Mouse (Mus musculus) heart, embryonic 15.5 days (tissue): ENCODE measurements around the gene Btbd35f26. TPM values are rescaled to one million over a fixed set of nuclear protein-coding genes. Genes with fewer than 3 reads are reported as not detected.
"Not testable (repeated sequence)": the region's sequence is repeated elsewhere in the genome, so short reads cannot be mapped to it uniquely, and the experiment has no call there.

Source experiments
- ATAC-seq: fragments of 200-750 bp; cut with Nextera tagmentation; replicated peaks from 2 replicates; pipeline ENCODE4 v1.8.0; 2017; ENCODE audit warnings: low read depth, moderate TSS enrichment; ENCODE audit not compliant: insufficient number of reproducible peaks, insufficient read depth, low FRiP score
- H3K27ac ChIP-seq: fragments of 300-500 bp; sonication (generic); 2 replicates; pipeline ENCODE4 v1.5.1; 2015; ENCODE audit warnings: mild to moderate bottlenecking, inconsistent platforms
- H3K27me3 ChIP-seq: fragments of 300-500 bp; sonication (generic); 2 replicates; pipeline ENCODE4 v1.6.1; 2015; ENCODE audit warnings: inconsistent platforms
- H3K36me3 ChIP-seq: fragments of 300-500 bp; sonication (generic); 2 replicates; pipeline ENCODE4 v1.6.1; 2015; ENCODE audit warnings: mild to moderate bottlenecking, inconsistent platforms
- H3K4me1 ChIP-seq: fragments of 300-500 bp; sonication (generic); replicated peaks from 2 replicates; pipeline ENCODE4 v1.6.1; 2015; ENCODE audit warnings: inconsistent platforms
- H3K4me2 ChIP-seq: fragments of 300-500 bp; sonication (generic); 2 replicates; pipeline ENCODE4 v1.6.1; 2015; ENCODE audit warnings: inconsistent platforms, mild to moderate bottlenecking, moderate library complexity
- H3K4me3 ChIP-seq: fragments of 300-500 bp; sonication (generic); 2 replicates; pipeline ENCODE4 v1.5.1; 2015; ENCODE audit warnings: mild to moderate bottlenecking, inconsistent platforms
- H3K9ac ChIP-seq: fragments of 300-500 bp; sonication (generic); 2 replicates; pipeline ENCODE4 v1.6.1; 2015; ENCODE audit warnings: mild to moderate bottlenecking, inconsistent platforms
- H3K9me3 ChIP-seq: fragments of 300-500 bp; sonication (generic); replicated peaks from 2 replicates; pipeline ENCODE4 v1.6.1; 2016; ENCODE audit warnings: inconsistent platforms
- WGBS: fragments of 180-500 bp; shearing (Covaris S2); methylation state at CpG from one replicate; pipeline ENCODE4 v1.1.7; 2015; ENCODE audit warnings: mixed read lengths; 5-methylcytosine and 5-hydroxymethylcytosine counted together
- polyA plus RNA-seq: library from polyadenylated mRNA; unstranded; fragments of >200 nt; fragmentation: Nextera tagmentation; extraction: Ambion mirVana; gene quantifications from 2 replicates; pipeline ENCODE4 v1.2.1, GENCODE M21; 2015

Gene Btbd35f26
- polyA plus RNA-seq, result not detected in 2 replicates

- H3K9me3 ChIP-seq, H3K4me3 ChIP-seq, H3K27ac ChIP-seq, H3K27me3 ChIP-seq, ATAC-seq, H3K4me2 ChIP-seq, H3K9ac ChIP-seq, H3K4me1 ChIP-seq, H3K36me3 ChIP-seq: not testable (repeated sequence)
- WGBS, result no CpG with 5 or more reads among the region's 4 CpGs
These were observed at the start of gene Btbd35f26 for GRCm38 (mm10) chrX:31336154-31336553. TSS of gene Btbd35f26 (plus strand) at chrX:31336454.

GRCm38 (mm10) chrX:31341924-31342323 lies 5.7 kb downstream of the Btbd35f26 start:
- ATAC-seq, H3K36me3 ChIP-seq, H3K27me3 ChIP-seq, H3K4me1 ChIP-seq, H3K4me2 ChIP-seq, H3K27ac ChIP-seq, H3K9me3 ChIP-seq, H3K9ac ChIP-seq, H3K4me3 ChIP-seq: not testable (repeated sequence)
- WGBS, result 36% methylated on average over 3 of the region's 4 CpGs

GRCm38 (mm10) chrX:31383818-31384217 lies 47.6 kb downstream of the Btbd35f26 start, which contains the start of gene Btbd35f19:
TSS of gene Btbd35f19 (minus strand) at chrX:31383918.
- H3K4me1 ChIP-seq, H3K4me3 ChIP-seq, H3K27me3 ChIP-seq, H3K4me2 ChIP-seq, ATAC-seq, H3K36me3 ChIP-seq, H3K9me3 ChIP-seq, H3K9ac ChIP-seq, H3K27ac ChIP-seq: not testable (repeated sequence)
- no CpG with 5 or more reads among the region's 4 CpGs for WGBS

Other genes starting within 250 kb of the Btbd35f26 start
- gene Btbd35f29, start 218.8 kb upstream of the Btbd35f26 start, polyA plus RNA-seq, result not detected in 2 replicates
- not detected in 2 replicates for gene Spin2f, start 82.6 kb upstream of the Btbd35f26 start, polyA plus RNA-seq
- not detected in 2 replicates for gene Btbd35f19, start 47.5 kb downstream of the Btbd35f26 start, polyA plus RNA-seq
- gene Gm21883, start 237.8 kb downstream of the Btbd35f26 start, polyA plus RNA-seq, result not detected in 2 replicates